Mouse (Mus musculus) induced T-regulatory cell, adult 2 months (primary cell): Measurements from ENCODE around the gene Me1.

ENCODE experiments used
- DNase-seq: peaks from one replicate; pipeline ENCODE4 v3.0.0-alpha.2; 2012; ENCODE audit warnings: low read depth

Gene Me1

DNA sequence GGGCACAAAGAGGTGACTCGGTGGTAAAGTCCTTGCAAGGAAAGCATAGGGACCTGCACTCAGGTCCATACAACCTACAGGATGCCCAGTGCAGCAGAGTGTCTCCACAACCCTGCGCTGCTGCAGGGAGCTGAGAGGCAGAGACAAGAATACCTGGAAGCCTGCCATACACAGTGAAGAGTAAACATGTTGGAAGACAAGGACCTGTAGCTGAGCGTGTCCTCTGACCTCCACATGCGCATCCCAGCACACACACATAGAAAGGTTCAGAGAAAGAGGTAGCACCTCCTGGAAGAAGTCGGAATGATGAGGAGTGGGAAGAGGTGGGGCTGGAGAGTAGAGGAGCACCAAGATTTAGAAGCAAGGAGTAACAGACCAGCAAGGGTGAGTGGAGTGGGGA, 161.7 kb downstream of the Me1 start:
- DNase-seq = no peak
